Mouse (Mus musculus) C2C12 (cell line): ENCODE data around the gene Ces3b.

ENCODE experiments used
- CEBPB ChIP-seq: IDR thresholded peaks from one replicate; pipeline ENCODE4 v1.6.1; 2011; ENCODE audit warnings: low read depth, mild to moderate bottlenecking, control low read depth, moderate library complexity
- CTCF ChIP-seq: IDR thresholded peaks from one replicate; pipeline ENCODE4 v1.5.1; 2011; ENCODE audit not compliant: control insufficient read depth, insufficient read depth, insufficient read length
- MAX ChIP-seq: IDR thresholded peaks from one replicate; pipeline ENCODE4 v1.6.1; 2011; ENCODE audit warnings: mild to moderate bottlenecking, control low read depth
- MYOD1 ChIP-seq: IDR thresholded peaks from one replicate; pipeline ENCODE4 v1.6.1; 2011; ENCODE audit warnings: low read depth; ENCODE audit not compliant: control insufficient read depth, insufficient read length
- MYOG ChIP-seq: IDR thresholded peaks from one replicate; pipeline ENCODE4 v1.6.1; 2011; ENCODE audit not compliant: control insufficient read depth, insufficient read length; ENCODE audit errors: extremely low read depth
- USF1 ChIP-seq: IDR thresholded peaks from one replicate; pipeline ENCODE4 v1.6.1; 2011; ENCODE audit warnings: low read depth, mild to moderate bottlenecking, control low read depth, moderate library complexity

GRCm38 (mm10) chr8:105142395-105142794 is 58.8 kb downstream of the Ces3b start:
- TF ChIP-seq CTCF (no peak), USF1 (no peak), MAX (no peak), MYOD1 (no peak), CEBPB (no peak), MYOG (no peak)
